Mouse (Mus musculus) MEL-GATA-1-ER (cell line): ENCODE measurements at regions not wholly inside any gene's neighbourhood (a gene's known extent, or its start where the extent isn't known, plus 50 kb on each side); places are given as distances from the start of the nearest gene placed in this dataset.

Experiments used
- DNase-seq: peaks from one replicate; pipeline ENCODE4 v3.0.0-alpha.2; 2012; ENCODE audit warnings: low read depth; ENCODE audit errors: extremely low read depth

- DNase-seq = no peak
Observed at GRCm38 (mm10) chr6:100396311-100397200, 109.3 kb upstream of the Rybp start.

GRCm38 (mm10) chr6:100390258-100390910 is 103.1 kb upstream of the Rybp start:
- DNase-seq = no peak

DNA sequence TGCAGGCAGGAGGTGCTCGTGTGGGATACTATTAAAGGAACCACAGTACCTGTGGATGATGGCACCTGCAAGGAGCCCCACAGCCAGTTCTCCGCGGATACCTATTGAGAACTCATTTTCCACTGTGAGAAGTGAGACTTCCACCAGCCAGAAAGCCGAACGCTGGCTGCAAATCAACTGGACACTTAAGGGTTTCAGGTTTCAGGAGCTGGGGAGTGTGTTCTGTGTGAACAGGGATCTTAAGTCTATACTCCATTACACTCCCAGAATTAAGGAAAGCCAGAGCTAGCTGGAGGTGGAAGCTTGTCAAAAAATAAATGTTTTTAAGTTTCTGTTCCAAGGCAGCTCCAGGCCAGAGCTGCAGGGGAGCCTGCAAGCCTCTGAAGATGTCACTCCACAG is 99.8 kb upstream of the Rybp start:
- DNase-seq = no peak

DNA sequence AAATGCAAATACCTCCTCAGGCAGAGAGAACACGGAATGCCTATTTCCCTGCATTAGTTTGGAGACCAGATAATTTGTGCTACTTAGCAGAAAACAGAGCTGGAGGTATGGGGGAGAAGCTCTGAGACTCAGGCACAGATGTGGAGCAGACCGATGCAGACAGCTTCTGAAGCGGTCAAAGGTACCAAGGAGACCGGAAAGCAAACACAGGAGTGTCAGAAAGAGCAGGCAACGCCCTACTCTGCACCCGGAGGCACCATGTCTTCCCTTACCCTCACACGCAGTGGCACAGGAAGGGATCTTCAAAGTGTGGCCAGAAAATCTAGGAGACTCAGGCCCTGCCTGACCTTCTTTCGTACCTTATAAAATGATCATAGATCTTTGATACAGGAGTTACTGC is 98.4 kb upstream of the Rybp start:
- DNase-seq = no peak

DNA sequence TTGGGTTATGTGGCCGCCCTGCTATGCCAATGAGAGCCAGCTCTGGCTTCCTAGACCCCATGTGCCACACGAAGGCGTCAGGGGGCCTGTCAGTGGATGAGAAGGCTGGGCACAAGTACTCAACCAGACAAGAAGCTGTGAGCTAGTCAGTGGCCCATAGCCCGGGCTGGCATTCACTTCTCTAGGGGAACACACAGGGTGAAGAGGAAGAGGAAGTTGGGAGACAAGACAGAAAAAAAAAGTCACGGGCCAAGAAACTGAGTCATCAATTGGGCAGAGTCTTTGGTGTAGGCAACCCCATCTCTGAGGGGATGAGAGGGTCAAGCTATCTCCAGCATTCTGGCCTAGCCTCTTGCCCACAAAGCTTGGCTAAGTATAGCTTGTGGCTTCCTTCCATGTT is 93.8 kb upstream of the Rybp start:
- peak; percentile 24 for DNase-seq

DNA sequence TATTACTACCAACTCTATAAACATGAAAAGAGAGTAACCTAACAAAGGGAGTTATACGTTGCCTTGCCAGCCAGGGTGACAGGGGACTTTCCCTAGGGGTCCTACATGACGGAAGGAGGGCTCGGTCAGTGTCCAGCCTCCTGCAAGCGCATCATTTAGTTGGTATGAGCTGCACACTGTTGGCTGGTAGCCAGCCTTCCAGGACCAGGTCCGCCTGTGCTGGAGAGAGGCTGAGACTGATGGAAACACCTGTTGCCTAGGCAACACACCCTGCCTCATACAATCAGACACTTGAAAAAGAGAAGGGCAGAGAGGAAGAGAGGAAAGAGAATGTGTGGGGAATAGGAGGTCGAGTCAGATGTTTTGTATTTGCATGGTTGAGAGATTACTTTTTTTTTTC is 93.3 kb upstream of the Rybp start:
- DNase-seq = no peak

DNA sequence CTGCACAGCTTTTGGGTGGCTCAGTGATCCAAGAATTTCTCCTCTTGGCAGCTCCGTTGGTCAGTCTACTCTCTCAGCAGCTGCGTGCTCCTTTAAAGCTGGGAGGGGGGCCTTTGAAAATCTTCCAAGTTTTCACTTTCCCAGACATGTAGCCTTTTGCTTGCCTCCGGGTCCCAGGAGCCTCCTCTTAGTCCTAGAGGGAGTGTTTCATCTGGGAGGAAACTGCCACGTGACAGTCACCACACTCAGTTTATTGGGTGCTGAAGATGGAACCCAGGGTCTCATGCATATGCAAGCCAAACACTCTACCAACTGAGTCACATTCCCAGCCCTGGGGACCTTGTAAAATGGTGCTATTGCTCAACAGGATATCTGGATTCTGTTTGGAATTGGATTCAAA is 92.5 kb upstream of the Rybp start:
- DNase-seq = no peak

DNA sequence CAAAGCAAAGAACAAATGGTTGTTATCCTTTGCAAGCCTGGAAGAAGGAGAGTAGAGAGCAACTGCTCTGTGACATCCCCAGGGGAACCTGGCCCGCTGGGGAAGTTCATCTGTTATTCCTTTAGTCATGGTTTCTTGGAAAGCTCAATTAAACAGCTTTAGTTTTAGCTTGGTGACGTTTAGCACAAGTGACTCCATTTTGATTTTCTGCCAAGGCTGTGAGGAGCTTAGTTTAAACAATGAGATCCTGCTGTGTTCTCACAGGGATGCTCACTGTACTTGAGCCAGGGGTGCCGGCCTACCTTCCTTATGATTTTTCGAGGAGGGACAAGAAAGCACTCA is 91.2 kb upstream of the Rybp start:
- no peak for DNase-seq

GRCm38 (mm10) chr6:100377828-100378532 is 90.7 kb upstream of the Rybp start:
- DNase-seq = no peak

DNA sequence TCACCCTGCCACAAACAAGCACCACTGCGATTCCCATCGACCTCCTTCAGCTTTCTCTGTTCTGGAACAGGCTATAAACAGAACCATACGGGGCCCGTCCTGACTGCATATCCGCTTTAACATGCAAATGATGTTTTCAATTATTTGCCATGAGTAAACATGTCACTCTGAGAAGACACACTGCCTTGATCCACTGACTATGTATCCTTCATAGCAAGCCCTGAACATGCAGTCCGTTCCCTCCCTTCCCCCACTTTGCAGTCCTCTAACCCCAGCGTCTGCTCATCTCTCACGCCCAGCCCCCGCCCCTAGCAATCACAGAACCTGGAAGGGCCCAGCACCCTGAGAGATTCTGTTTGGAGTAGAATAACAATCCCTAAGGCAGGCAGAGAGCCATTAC is 89.4 kb upstream of the Rybp start:
- DNase-seq = no peak

DNA sequence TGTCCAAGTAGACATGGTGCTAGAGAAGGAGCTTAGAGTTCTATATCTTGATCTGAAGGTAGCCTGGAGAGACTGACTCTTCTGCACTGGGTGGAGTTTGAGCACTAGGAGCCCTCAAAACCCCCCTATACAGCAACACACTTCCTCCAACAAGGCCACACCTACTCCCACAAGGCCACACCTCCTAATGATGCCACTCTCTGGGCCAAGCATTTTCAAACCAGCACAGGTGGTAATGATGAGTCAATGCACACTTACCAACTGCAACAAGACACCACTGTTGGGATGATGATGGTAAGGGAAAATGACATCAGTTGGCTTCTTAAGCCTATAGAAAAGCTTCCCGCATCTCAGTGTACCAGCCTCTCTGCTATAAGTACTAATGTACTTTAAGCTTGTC is 83.5 kb upstream of the Rybp start:
- DNase-seq = no peak

- no peak for DNase-seq
Observed at GRCm38 (mm10) chr6:100370358-100370757, 83.1 kb upstream of the Rybp start.

DNA sequence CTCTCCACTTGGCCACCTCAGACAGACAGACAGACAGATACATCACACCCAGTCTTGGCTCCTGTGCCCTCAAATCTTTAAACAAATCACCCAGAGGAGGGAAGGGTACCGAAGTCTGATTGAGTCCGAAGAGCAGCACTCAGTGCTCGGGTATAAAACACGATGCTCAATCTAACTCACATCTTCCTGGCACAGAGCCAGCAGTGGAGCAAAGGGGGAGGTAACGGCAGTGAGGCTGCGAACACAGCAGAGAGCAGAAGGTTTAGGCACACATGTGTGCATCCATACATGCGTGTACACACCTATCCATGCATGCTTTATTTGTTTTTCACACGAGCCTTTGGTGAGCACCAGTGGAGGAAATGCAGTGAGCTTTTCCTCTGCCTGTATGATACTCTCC is 78.9 kb upstream of the Rybp start:
- no peak for DNase-seq

GRCm38 (mm10) chr6:100365791-100366190 is 78.5 kb upstream of the Rybp start:
- DNase-seq = peak; percentile 83

DNA sequence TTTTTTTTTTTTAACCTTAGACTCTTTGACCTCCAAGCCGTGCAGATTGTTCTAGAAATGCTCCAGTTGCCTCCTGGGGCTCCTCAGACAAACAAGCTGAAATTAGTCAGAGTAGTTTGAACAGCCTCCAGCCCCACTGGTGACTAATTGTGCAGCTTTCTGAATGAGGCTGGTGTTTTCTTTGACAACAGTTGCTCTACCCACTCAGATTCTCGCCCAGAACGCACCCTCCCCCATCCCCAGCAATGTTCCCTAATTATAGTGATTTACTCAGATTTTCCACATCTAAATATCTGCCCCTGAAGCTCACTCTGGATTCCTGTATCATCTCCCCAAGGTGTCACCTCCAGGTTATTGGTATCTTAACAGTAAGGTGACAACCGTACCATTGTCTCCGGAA is 76.4 kb upstream of the Rybp start:
- no peak for DNase-seq

GRCm38 (mm10) chr6:100356617-100357399 is 69.5 kb upstream of the Rybp start:
- DNase-seq = no peak

DNA sequence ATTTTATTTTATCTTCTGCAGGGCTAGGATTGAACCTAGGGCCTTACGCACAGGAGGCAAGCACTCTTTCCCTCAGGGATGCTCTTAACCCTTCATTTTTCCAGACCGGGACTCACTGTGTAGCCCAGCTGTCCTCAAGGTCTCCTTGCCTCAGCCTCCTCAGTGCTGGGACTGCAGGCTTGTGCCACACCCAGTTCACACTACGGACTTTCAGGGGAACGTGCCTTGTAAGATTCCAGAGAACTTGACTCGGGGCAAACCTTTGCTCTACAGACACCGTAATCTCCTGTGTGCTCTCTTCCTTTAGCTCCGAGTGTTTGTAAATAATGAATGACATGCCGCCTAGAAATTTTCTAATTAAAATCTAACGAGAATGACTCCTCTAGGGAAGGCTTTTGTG is 68.6 kb upstream of the Rybp start:
- no peak for DNase-seq

GRCm38 (mm10) chr6:100347481-100347880 is 60.2 kb upstream of the Rybp start:
- DNase-seq = no peak

- DNase-seq = no peak
Observed at GRCm38 (mm10) chr6:100345073-100345472, 57.8 kb upstream of the Rybp start.

GRCm38 (mm10) chr6:100341305-100342290 is 54.3 kb upstream of the Rybp start:
- peak; percentile 32 for DNase-seq
